Mouse (Mus musculus) G1E-ER4 (cell line): ENCODE results near the gene Slc22a20. TPM values are rescaled to one million over a fixed set of nuclear protein-coding genes. Genes with fewer than 3 reads are reported as not detected.

ENCODE experiments used
- GATA1 ChIP-seq: IDR thresholded peaks from one replicate; pipeline ENCODE4 v1.8.0; 2012; ENCODE audit warnings: low read length, inconsistent platforms
- polyA plus RNA-seq: library from polyadenylated mRNA; stranded (reverse); fragments of >175 nt; gene quantifications from 2 replicates; pipeline ENCODE4 v1.2.3, GENCODE M21; 2012

Slc22a20 gene
- polyA plus RNA-seq, 1 experiment, result not detected

DNA sequence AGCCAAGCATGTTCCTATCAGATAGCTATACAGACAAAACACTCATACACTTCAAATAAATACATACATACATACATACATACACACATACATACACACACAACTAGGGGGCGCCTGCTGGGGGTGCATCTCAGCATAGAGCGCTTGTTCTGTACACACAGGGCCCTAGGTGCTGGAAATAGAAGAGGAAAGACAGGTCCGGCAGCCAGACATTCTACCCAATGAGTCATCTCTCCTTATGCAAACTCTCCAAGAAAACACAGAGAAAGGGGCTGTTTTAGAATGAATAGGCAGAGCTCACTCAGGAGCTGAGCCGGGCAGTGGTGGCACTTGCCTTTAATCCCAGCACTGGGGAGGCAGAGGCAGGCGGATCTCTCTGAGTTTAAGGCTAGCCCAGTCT lies 14.0 kb upstream of the Slc22a20 start:
- TF ChIP-seq GATA1, result no peak

GRCm38 (mm10) chr19:5998180-5998579 lies 12.2 kb upstream of the Slc22a20 start:
- no peak for TF ChIP-seq GATA1

DNA sequence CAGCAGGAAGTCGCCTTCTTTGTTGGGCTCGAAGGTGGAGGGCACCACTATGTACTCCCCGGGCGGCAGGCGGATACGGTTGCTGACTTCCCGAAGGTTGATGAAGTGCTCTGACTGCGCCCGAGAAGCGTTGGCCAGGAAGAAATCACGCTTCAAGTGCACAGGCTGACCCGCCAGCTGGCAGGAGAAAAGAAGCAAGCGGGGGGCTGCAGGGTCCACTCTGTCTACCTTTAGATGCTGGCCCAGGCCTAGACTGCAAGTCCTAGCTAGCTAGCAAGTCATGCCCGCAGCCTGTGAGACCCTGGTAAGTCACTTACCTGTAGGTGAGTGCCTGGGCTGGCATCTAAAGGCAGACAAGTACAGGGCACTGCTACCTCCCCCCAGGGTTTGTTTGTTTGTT lies 8.8 kb upstream of the Slc22a20 start:
- no peak for TF ChIP-seq GATA1

DNA sequence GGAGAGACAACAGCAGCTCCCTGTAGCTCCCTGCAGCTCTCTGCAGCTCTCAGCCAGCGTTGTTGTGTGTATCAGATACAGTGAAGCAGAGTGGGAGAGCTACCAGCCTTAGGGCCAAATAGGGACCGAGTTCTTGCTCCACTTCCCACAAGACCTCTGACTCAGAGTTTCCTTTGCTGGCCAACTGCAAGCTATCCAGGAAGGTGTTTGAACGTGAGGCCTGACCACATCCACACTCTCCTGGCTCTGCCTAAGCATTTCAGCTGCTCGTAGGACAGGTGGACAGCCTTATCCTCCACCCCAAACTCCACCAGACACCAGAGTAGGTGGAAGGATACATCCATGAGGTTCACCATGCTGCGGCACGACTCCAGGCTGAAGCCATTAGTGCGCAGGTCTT lies 6.1 kb upstream of the Slc22a20 start:
- no peak for TF ChIP-seq GATA1

DNA sequence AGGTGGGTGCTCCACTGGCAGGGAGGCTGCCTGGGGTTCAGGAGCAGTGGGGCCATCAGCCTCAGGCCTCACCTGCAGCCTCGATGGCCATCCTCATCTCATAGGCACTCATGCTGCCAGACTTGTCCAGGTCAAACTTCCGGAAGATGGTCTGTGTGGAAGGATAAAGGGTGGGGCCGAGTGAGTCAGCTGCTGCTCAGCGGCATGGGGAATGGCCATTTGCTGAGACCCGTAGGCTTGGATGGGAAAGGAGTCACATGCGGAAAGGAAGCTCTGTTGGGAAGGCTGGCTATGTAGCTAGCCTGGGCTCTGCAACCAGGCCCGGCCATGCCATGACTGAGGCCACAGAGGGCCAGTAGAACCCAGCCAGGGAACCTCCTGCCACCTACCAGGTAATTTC lies 5.5 kb upstream of the Slc22a20 start:
- no peak for TF ChIP-seq GATA1

- TF ChIP-seq GATA1, result no peak
These were observed 5.0 kb upstream of the Slc22a20 start for GRCm38 (mm10) chr19:5990921-5991320.

DNA sequence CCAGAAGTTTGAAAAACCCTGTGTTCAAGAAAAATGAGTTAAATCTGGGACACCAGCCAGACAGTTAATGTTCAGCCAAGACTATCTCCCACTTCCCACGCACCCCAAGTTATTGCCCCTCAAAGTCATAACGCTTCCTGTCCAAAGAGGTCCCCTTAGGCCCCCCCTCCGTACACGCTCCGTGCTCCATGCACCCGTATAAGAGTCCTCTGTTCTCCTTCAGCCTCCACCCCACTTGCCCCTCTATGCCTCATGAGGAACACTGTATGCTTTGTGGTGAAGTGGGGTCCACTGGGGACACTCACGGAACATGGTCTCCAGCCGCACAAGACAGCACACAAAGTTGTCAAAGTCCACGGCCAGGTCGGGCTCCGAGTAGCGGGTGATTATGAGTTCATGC lies 4.1 kb upstream of the Slc22a20 start:
- TF ChIP-seq GATA1, result no peak

GRCm38 (mm10) chr19:5989585-5989984 lies 3.6 kb upstream of the Slc22a20 start:
- TF ChIP-seq GATA1, result no peak

DNA sequence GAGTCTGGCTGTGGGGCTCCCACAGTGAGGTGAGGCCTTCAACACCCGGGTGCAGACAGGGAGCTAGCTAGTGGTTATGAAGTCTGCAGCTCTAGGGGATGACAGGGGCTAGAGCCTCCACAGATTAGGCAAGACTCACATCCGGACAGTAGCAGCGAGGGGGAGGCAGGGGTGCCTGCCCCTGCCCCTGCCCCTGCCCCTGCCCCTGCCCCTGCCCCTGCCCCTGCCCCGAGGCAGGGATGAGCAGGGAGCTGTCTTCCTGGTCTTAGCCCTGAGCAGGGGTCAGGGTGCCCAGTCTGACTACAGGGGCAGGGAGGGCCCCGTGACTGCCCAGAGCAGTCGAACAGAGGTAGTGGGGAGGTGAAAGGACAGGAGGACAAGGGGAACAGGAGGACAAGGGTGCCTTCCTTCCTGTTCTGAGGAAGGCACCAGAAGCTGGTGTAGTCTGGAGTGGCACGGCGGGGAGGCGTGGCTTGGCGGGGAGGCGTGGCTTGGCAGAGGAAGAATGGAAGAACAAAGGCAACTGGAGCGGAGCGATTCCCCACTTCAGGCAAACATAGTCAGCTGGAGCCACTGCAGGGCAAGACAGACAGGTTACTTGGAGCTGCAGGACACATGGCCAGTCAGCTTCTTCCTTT lies 3.0 kb upstream of the Slc22a20 start:
- TF ChIP-seq GATA1, result no peak

DNA sequence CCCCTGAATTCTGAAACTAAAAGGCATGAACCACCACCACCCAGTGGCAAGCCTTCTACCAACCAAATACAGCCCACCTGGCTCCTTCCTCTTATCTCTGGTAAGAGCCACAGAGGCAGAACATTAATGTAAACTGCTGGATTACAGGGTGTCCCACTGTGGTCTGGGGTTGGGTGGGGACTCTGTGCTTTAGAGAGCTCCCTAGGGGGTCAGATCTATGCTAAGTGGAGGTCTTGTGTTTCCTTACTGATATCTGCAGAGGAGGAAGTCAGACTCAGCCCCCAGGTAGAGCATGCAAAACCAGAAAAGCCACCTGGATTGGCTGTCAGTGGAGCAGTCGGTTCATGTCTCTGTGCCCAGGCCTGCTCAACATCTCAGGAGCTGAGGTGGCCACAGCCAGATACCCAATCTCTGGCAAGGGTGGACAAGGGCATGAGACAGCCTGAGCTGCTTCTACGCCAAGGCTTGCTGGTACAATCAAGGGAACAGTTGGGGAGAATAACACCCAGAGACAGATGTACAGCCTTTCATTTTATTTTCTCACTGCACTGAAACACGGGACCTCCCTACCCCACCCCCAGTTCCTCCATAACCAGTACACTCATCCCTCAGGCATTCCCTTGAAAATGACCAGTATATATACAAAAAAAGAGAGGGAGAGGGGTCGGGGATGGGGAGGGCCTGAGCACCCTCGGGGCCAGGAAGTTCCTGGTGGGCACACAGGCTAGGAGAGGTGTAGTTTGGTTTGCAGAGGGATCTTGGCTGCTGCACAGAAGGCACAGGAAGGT lies 2.3 kb upstream of the Slc22a20 start:
- no peak for TF ChIP-seq GATA1

GRCm38 (mm10) chr19:5980477-5980876 lies 5.5 kb downstream of the Slc22a20 start:
- no peak for TF ChIP-seq GATA1

- no peak for TF ChIP-seq GATA1
These were observed 8.2 kb downstream of the Slc22a20 start for GRCm38 (mm10) chr19:5977717-5978116.

- no peak for TF ChIP-seq GATA1
These were observed 10.3 kb downstream of the Slc22a20 start for GRCm38 (mm10) chr19:5975676-5976075.

DNA sequence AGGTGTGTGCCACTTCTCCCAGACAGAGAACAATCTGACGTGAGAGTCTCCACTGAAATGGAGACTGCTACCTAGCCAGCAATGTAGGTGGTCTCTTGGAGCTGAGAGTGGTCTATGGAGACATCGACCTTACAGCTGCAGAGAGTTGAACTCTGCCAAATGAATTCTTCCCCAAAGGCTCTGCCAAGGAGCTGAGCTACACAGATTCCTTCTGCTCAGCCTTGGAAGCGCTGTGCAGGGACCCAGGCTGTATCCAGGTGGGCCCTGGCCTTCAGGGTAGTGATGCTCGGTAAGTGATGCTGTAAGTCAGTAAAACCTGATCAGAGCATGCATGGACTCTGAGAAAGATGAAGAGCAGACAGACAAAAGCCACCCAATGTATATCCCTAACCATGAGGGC lies 10.8 kb downstream of the Slc22a20 start:
- no peak for TF ChIP-seq GATA1

DNA sequence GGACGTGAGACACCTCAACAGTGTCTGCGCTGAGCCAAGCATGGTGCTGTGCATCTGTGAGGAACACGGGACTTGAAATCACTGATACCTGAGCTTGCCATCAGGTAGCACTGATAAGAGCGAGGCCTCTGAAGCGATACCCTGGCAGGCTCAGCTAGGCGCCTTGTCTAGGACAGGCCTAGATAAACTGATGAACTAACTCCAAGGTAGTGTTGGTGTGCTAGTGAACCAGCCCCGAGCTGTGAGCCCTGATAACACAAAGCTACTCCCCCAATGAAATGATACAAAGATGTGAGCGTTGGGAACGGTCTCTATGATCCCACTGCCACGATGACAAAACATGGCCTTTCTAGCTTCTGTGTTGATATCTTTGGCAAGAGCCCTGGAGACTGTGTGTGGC lies 18.3 kb downstream of the Slc22a20 start:
- TF ChIP-seq GATA1, result peak; percentile 88

- no peak for TF ChIP-seq GATA1
These were observed 19.2 kb downstream of the Slc22a20 start for GRCm38 (mm10) chr19:5966786-5967185.

- TF ChIP-seq GATA1, result no peak
These were observed 20.0 kb downstream of the Slc22a20 start for GRCm38 (mm10) chr19:5965910-5966309.
